Mouse (Mus musculus): Measurements from ENCODE around the gene Hba-a1. TPM values are rescaled to one million over a fixed set of nuclear protein-coding genes. Genes with fewer than 3 reads are reported as not detected.

The Hba-a1 gene
- polyA plus RNA-seq, 1 experiment from 2014 or later, result 4,954 TPM

Other genes with a start within 250 kb of the Hba-a1 start
- 0.14 TPM in 1 of 2 replicates, not detected in the other for gene Il9r, start 83.2 kb upstream of the Hba-a1 start, polyA plus RNA-seq (2016; fragmentation: Nextera tagmentation; extraction: Ambion mirVana)
- gene Snrnp25, start 78.1 kb upstream of the Hba-a1 start, polyA plus RNA-seq (2016; fragmentation: Nextera tagmentation; extraction: Ambion mirVana), result 69.7 and 84.1 TPM in 2 replicates
- gene Rhbdf1, start 61.2 kb upstream of the Hba-a1 start, polyA plus RNA-seq (2016; fragmentation: Nextera tagmentation; extraction: Ambion mirVana), result 40.8 and 42.4 TPM in 2 replicates
- 21.3 and 26.3 TPM in 2 replicates for gene Mpg, start 57.0 kb upstream of the Hba-a1 start, polyA plus RNA-seq (2016; fragmentation: Nextera tagmentation; extraction: Ambion mirVana)
- gene Nprl3, start 15.8 kb upstream of the Hba-a1 start, polyA plus RNA-seq (2016; fragmentation: Nextera tagmentation; extraction: Ambion mirVana), result 43.8 and 44.5 TPM in 2 replicates
- gene Hba-x, start 7.1 kb upstream of the Hba-a1 start, polyA plus RNA-seq (2016; fragmentation: Nextera tagmentation; extraction: Ambion mirVana), result 8,501 and 9,179 TPM in 2 replicates
- 13.9 and 16.8 TPM in 2 replicates for gene Hbq1b, start 3.5 kb downstream of the Hba-a1 start, polyA plus RNA-seq (2016; fragmentation: Nextera tagmentation; extraction: Ambion mirVana)
- 9,075 and 12,184 TPM in 2 replicates for gene Hba-a2, start 13.0 kb downstream of the Hba-a1 start, polyA plus RNA-seq (2016; fragmentation: Nextera tagmentation; extraction: Ambion mirVana)
- gene Hbq1a, start 16.6 kb downstream of the Hba-a1 start, polyA plus RNA-seq (2016; fragmentation: Nextera tagmentation; extraction: Ambion mirVana), result not detected in 2 replicates
- 14.9 and 16.8 TPM in 2 replicates for gene Sh3pxd2b, start 64.3 kb downstream of the Hba-a1 start, polyA plus RNA-seq (2016; fragmentation: Nextera tagmentation; extraction: Ambion mirVana)
- 31.2 and 46.7 TPM in 2 replicates for gene Ubtd2, start 171.9 kb downstream of the Hba-a1 start, polyA plus RNA-seq (2016; fragmentation: Nextera tagmentation; extraction: Ambion mirVana)
- 0.36 TPM in 1 of 2 replicates, not detected in the other for gene Efcab9, start 248.6 kb downstream of the Hba-a1 start, polyA plus RNA-seq (2016; fragmentation: Nextera tagmentation; extraction: Ambion mirVana)
- gene Stk10, start 249.8 kb downstream of the Hba-a1 start, polyA plus RNA-seq (2016; fragmentation: Nextera tagmentation; extraction: Ambion mirVana), result 2.3 and 2.8 TPM in 2 replicates

Data from heart, embryonic 10.5 days (tissue).